Mouse (Mus musculus): Measurements from ENCODE around the gene Rgs14.

The Rgs14 gene

DNA sequence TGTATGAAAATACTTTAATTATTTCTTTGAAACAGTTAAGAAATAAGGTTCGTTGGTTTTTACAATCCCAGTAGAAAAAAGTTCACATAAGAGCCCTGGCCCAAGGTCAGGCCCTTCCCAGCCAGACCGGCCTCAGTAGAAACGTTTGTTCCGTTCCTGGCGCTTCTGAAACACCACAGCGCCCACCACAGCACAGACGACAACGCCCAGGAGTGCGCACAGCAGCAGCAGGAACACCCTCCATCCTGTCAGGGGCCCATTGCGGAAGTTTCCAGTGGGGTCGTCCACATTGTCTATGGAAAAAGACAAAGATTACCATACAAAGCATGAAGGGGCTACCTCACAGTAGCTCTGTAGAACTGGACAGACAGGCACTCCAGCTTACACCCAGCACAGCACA, 22.8 kb upstream of the Rgs14 start:
- DNase-seq (ENCODE audit: low spot score) = no peak

- no peak for DNase-seq (ENCODE audit: low spot score)
These were observed 8.4 kb upstream of the Rgs14 start for GRCm38 (mm10) chr13:55361145-55361544.

DNA sequence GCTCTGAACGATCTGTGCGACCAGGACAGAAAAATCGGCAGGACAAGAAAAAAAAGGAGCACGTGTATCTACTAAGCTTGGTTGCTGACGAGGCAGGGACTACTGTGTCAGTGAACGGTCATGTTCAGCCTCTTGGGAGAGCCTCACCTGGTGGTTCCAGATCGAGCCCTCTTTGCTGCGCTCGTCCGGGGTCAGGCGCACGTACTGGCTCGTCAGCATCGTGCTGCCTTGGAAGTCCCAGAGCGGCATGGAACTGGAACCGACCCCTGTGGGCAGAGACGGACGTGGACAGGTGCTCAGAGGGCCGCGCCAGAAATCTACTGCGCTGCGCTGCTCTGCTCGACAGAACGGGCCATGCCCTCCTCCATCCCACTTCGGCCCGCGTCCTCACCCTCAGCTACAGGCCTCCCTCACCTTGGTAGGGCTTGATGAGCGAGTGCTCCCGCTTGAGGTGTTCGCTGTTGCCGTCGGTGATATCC, 7.5 kb upstream of the Rgs14 start:
- peak; percentile 20 for DNase-seq (ENCODE audit: low spot score)

- peak; percentile 100 for DNase-seq (ENCODE audit: low spot score)
These were observed 7.0 kb upstream of the Rgs14 start, which contains the start of gene Lman2 for GRCm38 (mm10) chr13:55362453-55363060. TSS of gene Lman2 (minus strand) at chr13:55362783.

DNA sequence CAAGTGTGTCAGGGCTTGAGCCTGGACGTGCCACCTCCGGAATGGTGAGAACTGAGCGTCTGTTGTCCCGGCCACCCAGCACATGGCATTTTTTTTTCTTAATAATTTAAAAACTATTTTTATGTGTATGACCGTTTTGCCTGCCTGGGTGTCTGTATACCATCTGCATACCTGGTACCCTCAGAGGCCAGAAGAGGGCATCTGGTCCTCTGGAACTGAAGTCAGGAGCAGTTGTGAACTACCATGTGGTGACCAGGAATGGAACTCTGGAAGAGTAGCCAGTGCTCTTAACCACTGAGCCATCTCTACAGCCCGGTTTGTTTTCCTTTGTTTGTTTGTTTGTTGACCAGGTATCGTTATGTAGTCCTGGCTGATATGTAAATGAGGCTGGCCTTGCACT, 1.1 kb upstream of the Rgs14 start:
- DNase-seq (ENCODE audit: low spot score) = no peak

DNA sequence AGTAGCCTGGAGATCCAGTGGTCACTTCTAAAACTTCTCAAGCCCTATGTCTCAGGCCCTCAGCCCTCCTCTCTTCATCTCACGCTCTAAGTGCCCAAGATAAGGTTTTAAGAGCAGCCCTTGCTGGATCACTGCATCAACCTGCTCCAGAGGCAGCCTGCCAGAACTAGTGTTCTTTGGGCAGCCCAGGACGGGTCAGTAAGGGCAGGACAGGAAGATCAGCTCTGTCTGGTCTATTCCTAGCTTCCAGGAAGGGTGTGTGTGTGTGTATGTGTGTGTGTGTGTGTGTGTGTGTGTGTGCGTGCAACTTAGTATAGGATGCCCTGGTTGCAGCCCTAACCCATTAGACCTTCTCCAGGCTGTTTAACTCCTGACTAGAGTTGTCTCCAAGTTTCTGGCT, 702 bp downstream of the Rgs14 start:
- no peak for DNase-seq (ENCODE audit: low spot score)

DNA sequence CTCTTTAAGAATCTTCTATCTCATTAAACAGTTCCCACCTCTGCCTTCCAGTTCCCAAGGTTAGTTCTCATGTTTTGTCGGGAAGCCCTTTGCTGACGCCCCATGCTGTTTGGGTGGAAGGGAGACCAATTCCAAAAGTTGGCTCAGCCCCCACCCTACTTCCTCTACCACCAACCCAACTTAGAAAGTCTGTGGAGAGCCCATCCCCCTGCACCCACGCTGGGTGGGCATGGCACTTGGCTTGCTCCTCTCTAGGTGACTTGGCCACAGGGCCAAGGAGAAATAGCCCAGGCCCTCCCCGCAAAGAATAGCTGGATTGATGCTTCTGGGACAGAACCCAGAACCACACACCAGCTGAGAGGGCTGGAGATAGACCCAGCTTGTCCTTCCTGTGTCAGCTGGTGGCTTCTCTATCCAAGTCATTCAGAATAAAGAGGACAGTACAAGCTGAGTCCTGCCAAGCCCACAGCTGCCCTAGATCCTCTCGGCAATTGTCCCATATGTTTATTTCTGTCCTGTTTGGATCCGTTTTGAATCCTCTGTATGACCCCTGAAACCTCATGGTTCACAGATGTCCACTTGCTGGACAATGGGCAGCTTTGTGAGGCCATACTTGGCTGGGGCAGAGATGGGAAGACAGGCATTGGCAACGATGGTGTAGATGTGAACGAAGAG, 1.6 kb downstream of the Rgs14 start:
- DNase-seq (ENCODE audit: low spot score) = no peak

- DNase-seq (ENCODE audit: low spot score) = no peak
These were observed 2.2 kb downstream of the Rgs14 start for GRCm38 (mm10) chr13:55371740-55372139.

DNA sequence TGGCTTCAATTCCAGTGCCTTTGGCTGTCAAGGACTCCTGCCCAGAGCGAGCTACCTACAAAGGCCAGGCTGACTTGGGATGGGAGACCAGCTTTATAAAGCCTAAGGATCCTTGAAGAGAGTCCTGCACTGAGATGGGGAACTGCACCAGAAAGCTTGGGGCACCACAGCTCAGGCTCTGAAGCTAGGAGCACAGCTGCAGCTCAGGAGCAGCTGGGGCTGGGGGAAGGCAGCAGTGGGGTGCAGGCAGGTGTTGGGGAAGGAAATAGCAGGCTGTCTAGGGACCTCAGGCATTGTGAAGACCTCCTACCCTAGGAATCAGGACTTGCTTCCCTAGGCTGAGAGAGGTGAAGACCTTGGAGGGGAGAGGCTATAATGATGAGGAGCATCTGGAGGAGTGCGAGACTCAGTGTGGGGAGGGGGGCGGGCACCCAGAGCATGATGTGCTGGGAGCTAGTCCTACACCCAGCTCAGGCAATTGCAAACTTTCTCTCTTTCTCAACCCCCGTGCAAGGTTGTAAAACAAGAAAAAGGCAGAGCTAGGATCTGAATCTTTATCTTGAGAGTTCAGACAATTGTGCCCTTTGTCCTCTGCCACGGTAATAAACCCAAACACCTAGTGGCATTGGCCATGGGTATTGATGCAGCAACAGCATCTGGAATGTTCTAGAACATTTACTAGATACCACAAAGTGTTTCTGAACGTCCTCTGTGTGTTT, 4.8 kb downstream of the Rgs14 start:
- no peak for DNase-seq (ENCODE audit: low spot score)

GRCm38 (mm10) chr13:55375877-55376276, 6.3 kb downstream of the Rgs14 start:
- DNase-seq (ENCODE audit: low spot score) = no peak

GRCm38 (mm10) chr13:55378907-55379580, 9.5 kb downstream of the Rgs14 start:
- DNase-seq (ENCODE audit: low spot score) = no peak

GRCm38 (mm10) chr13:55381790-55382189, 12.3 kb downstream of the Rgs14 start:
- DNase-seq (ENCODE audit: low spot score) = no peak

DNA sequence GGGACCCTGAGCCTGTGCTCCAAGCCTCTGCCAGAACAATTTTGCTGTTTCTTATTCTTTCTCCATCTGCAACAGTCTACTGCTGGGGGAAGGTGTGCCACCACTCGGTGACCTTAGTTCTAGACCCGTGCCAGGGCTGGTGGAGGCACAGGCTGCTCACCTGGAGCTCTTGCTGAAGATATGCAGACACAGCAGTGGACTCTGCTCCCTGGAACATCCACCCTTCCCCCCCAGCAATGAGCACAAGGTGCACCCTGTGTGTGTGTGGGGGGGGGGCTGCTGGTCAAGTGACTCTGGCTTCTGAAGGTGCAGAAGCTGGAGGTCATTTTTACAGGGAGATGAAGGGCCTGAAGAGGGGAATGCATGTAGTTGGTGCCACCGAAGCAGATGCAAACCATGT, 21.1 kb downstream of the Rgs14 start:
- no peak for DNase-seq (ENCODE audit: low spot score)

- DNase-seq (ENCODE audit: low spot score) = no peak
These were observed 22.1 kb downstream of the Rgs14 start for GRCm38 (mm10) chr13:55391626-55392029.

GRCm38 (mm10) chr13:55392933-55393332, 23.4 kb downstream of the Rgs14 start:
- DNase-seq (ENCODE audit: low spot score) = no peak

GRCm38 (mm10) chr13:55398088-55398487, 28.6 kb downstream of the Rgs14 start, which contains the start of gene Slc34a1:
TSS of gene Slc34a1 (plus strand) at chr13:55398187.
- no peak for DNase-seq (ENCODE audit: low spot score)

DNA sequence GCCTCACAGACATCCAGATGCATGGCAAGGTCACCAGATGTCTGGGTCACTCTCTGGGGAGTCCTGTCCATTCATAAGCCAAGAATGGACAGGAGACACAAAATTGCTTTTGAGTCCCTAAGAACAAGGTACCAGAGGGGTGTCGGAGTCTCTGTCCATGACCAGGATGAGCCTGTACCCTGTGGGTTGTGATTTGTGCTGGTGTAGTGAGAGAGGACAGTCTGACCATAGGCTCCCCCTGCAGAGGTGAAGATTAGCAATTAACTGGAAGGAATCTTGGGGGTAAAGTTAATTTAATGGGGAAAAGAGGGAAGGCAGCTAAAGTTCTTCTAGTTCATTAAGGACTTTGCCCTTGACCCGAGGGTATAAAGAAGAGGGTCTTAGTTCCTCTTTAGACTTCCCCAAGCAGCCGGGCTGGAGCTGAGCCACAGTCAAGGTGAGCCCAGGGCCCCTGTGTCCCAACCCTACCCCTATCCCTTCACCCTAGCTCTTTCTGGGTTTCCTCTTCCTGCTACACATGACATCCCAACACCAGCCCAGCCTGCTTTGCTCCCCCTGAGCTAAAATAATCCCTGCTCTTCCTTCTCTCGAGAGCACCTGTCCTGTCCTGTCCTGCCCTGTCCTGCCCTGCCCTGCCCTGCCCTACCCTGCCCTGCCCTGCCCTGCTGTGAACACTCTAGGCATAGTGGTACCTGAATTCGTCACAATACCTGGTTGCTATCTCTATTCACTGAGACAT, 29.9 kb downstream of the Rgs14 start:
- no peak for DNase-seq (ENCODE audit: low spot score)

GRCm38 (mm10) chr13:55400039-55400346, 30.5 kb downstream of the Rgs14 start:
- no peak for DNase-seq (ENCODE audit: low spot score)

GRCm38 (mm10) chr13:55403266-55403665, 33.7 kb downstream of the Rgs14 start:
- no peak for DNase-seq (ENCODE audit: low spot score)

- DNase-seq (ENCODE audit: low spot score) = no peak
These were observed 34.7 kb downstream of the Rgs14 start for GRCm38 (mm10) chr13:55403935-55404852.
